Mouse (Mus musculus) frontal cortex, postnatal 10 days (tissue): ENCODE data around the gene Steap3.

ENCODE experiments used
- DNase-seq, 2 experiments: peaks; one replicate each; pipeline ENCODE4 v3.0.0; 2022; ENCODE audit warnings: low spot score in 2 of 2, mixed read lengths in 1 of 2

Gene Steap3

GRCm38 (mm10) chr1:120250586-120250985 lies 21.9 kb downstream of the Steap3 start:
- DNase-seq, result no peak

GRCm38 (mm10) chr1:120249842-120250241 lies 22.7 kb downstream of the Steap3 start:
- DNase-seq, result no peak

GRCm38 (mm10) chr1:120248156-120248555 lies 24.3 kb downstream of the Steap3 start:
- DNase-seq, result peak; percentile 23 to 40

- DNase-seq, result no peak
Measured at GRCm38 (mm10) chr1:120247351-120247750, 25.2 kb downstream of the Steap3 start.

- DNase-seq, result no peak
Measured at GRCm38 (mm10) chr1:120246946-120247345, 25.6 kb downstream of the Steap3 start.

GRCm38 (mm10) chr1:120245661-120246131 lies 26.8 kb downstream of the Steap3 start:
- DNase-seq, result peak; percentile 48 to 58

- no peak for DNase-seq
Measured at GRCm38 (mm10) chr1:120244646-120245045, 27.9 kb downstream of the Steap3 start.

- no peak for DNase-seq
Measured at GRCm38 (mm10) chr1:120243987-120244386, 28.5 kb downstream of the Steap3 start.

- DNase-seq, result no peak
Measured at GRCm38 (mm10) chr1:120237068-120237467, 35.4 kb downstream of the Steap3 start.

GRCm38 (mm10) chr1:120236424-120236823 lies 36.1 kb downstream of the Steap3 start:
- DNase-seq, result no peak

- DNase-seq, result no peak
Measured at GRCm38 (mm10) chr1:120235631-120236215, 36.8 kb downstream of the Steap3 start.

GRCm38 (mm10) chr1:120232170-120232569 lies 40.3 kb downstream of the Steap3 start:
- no peak for DNase-seq

GRCm38 (mm10) chr1:120231334-120231733 lies 41.2 kb downstream of the Steap3 start:
- DNase-seq, result peak in 1 of 2 experiments; percentile 24

GRCm38 (mm10) chr1:120229723-120230471 lies 42.6 kb downstream of the Steap3 start:
- DNase-seq, result no peak

GRCm38 (mm10) chr1:120223613-120224012 lies 48.9 kb downstream of the Steap3 start:
- no peak for DNase-seq

GRCm38 (mm10) chr1:120221285-120221684 lies 51.2 kb downstream of the Steap3 start:
- no peak for DNase-seq

- DNase-seq, result no peak
Measured at GRCm38 (mm10) chr1:120220841-120221240, 51.7 kb downstream of the Steap3 start.

- DNase-seq, result no peak
Measured at GRCm38 (mm10) chr1:120208502-120209230, 63.8 kb downstream of the Steap3 start.

- peak; percentile 32 to 33 for DNase-seq
Measured at GRCm38 (mm10) chr1:120207568-120207967, 64.9 kb downstream of the Steap3 start.

GRCm38 (mm10) chr1:120204834-120205233 lies 67.7 kb downstream of the Steap3 start:
- no peak for DNase-seq

GRCm38 (mm10) chr1:120203836-120204235 lies 68.7 kb downstream of the Steap3 start:
- DNase-seq, result no peak

GRCm38 (mm10) chr1:120202542-120202941 lies 70.0 kb downstream of the Steap3 start:
- no peak for DNase-seq
